Mouse (Mus musculus) forebrain, embryonic 13.5 days (tissue): ENCODE results near the gene Prdm8. TPM values are rescaled to one million over a fixed set of nuclear protein-coding genes. Genes with fewer than 3 reads are reported as not detected.
A peak's percentile ranks its signal among the peaks of the same experiment; 100 is the strongest.

Experiments
- ATAC-seq: fragments of 200-750 bp; cut with Nextera tagmentation; 2 replicates; pipeline ENCODE4 v1.8.0; 2017
- H3K27ac ChIP-seq: fragments of 300-500 bp; sonication (generic); 2 replicates; pipeline ENCODE4 v1.5.1; 2015; ENCODE audit warnings: inconsistent platforms, mild to moderate bottlenecking, moderate library complexity
- H3K27me3 ChIP-seq: fragments of 300-500 bp; sonication (generic); 2 replicates; pipeline ENCODE4 v1.6.1; 2015; ENCODE audit warnings: mild to moderate bottlenecking, inconsistent platforms
- H3K36me3 ChIP-seq: fragments of 300-500 bp; sonication (generic); 2 replicates; pipeline ENCODE4 v1.6.1; 2015; ENCODE audit warnings: mild to moderate bottlenecking, inconsistent platforms; ENCODE audit not compliant: poor library complexity, severe bottlenecking
- H3K4me1 ChIP-seq: fragments of 300-500 bp; sonication (generic); 2 replicates; pipeline ENCODE4 v1.6.1; 2015; ENCODE audit warnings: inconsistent platforms
- H3K4me2 ChIP-seq: fragments of 300-500 bp; sonication (generic); 2 replicates; pipeline ENCODE4 v1.6.1; 2015; ENCODE audit warnings: inconsistent platforms, mild to moderate bottlenecking, moderate library complexity
- H3K4me3 ChIP-seq: fragments of 300-500 bp; sonication (generic); 2 replicates; pipeline ENCODE4 v1.5.1; 2015; ENCODE audit warnings: mild to moderate bottlenecking, inconsistent platforms
- H3K9ac ChIP-seq: fragments of 300-500 bp; sonication (generic); 2 replicates; pipeline ENCODE4 v1.6.1; 2015; ENCODE audit warnings: mild to moderate bottlenecking, inconsistent platforms
- H3K9me3 ChIP-seq: fragments of 300-500 bp; sonication (generic); replicated peaks from 2 replicates; pipeline ENCODE4 v1.6.1; 2016; ENCODE audit warnings: inconsistent platforms
- WGBS: fragments of 180-500 bp; shearing (Covaris S2); methylation state at CpG from one replicate; pipeline ENCODE4 v1.1.7; 2015; 5-methylcytosine and 5-hydroxymethylcytosine counted together
- polyA plus RNA-seq: library from polyadenylated mRNA; unstranded; fragments of >200 nt; fragmentation: Nextera tagmentation; extraction: Ambion mirVana; gene quantifications from 2 replicates; pipeline ENCODE4 v1.2.1, GENCODE M21; 2015

The Prdm8 gene
- polyA plus RNA-seq, 1 experiment from 2014 or later: 4.2 TPM

DNA sequence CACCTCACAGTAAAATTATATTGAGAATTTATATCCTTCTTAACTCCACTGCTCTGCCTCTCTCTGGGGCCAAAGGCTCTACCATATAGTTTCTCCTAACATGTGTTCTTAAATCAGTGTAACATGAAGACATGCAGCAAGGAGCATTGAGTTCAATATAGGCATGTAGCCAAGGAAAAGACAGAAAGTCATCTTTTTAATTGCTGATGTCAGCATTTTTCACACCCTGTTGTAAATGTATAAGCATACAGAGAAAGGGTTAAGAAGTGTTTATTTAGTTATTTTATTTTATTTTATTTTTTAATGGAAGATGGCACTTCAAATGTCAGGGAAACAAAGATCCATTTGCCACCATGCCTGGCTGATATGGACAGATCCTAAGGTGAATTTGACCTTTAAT is 6.7 kb downstream of the Prdm8 start:
- Histone ChIP-seq H3K4me2 (no peak overlapping the region), H3K36me3 (no peaks in the 10 kb centered on the region), H3K9ac (no peak overlapping the region), H3K27me3 (peaks cover 88% of the 10 kb centered on the region), H3K27ac (no peak overlapping the region), H3K9me3 (no peaks in the 10 kb centered on the region), H3K4me3 (no peak overlapping the region), H3K4me1 (peaks cover 36% of the 10 kb centered on the region)
- ATAC-seq: no peak

DNA sequence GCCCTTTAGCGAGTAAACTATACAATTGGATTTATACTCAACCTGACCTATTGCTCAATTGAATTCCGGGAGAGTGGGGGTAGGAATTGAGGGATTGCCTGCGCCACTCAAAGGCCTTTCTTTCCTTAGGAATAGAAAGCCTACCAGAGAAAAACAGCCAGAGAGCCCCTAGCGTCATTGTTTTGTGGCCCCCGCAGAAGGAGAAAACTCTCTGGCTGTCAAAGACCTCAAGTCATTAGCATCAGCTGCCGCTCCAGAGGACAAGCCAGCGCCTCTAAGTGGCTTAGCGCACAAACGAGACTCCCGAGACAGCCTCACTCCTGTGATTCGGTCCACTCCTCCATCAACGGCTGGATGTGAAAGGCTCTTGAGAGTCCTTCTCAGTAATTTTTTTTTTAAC is 12.6 kb downstream of the Prdm8 start:
- no peak overlapping the region for H3K27ac ChIP-seq
- WGBS: 1% methylated on average over 12 of the region's 12 CpGs

DNA sequence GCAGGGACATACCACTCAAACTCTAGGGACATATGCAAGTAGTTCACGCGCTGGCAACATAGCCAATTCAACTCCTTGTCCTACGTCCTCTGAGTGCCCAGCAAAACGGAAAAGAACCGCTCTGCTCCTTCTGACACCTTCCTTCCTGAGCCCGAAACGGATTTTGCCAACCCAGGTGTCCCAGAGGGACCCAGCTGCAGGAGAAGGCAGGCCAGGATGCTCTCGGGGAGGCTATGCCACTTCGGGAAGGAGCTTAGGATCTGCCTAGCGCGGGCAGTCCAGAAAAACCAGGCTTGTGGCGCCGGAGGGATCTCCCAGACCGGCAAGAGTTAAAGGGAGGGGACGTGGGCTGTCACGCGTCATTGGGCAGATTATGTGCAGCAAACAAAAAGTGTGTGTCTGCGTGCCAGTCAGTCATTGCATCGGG is 13.5 kb downstream of the Prdm8 start:
- Histone ChIP-seq H3K36me3 (no peaks in the 10 kb centered on the region), H3K27me3 (peaks cover 92% of the 10 kb centered on the region), H3K9me3 (no peaks in the 10 kb centered on the region), H3K4me1 (peaks cover 42% of the 10 kb centered on the region), H3K4me3 (peak overlapping the region; percentile 56), H3K4me2 (peak overlapping the region; percentile 89), H3K9ac (peak overlapping the region; percentile 69), H3K27ac (peak overlapping the region; percentile 67; the same call in 1 of the 2 replicates)
- under 1% methylated on average over 19 of the region's 19 CpGs for WGBS
- peak; percentile 60 for ATAC-seq

More for the DNA sequence above, 12.6 kb downstream of the Prdm8 start:
- H3K36me3 ChIP-seq: no peaks in the 10 kb centered on the region
- H3K9ac ChIP-seq: 0 out of 2 replicates have a peak overlapping the region, but pooled peaks have one; percentile 18
- H3K4me3 ChIP-seq: peak overlapping the region; percentile 56
- peak overlapping the region; percentile 89 for H3K4me2 ChIP-seq
- no peaks in the 10 kb centered on the region for H3K9me3 ChIP-seq
- peaks cover 36% of the 10 kb centered on the region for H3K4me1 ChIP-seq
- peaks cover 91% of the 10 kb centered on the region for H3K27me3 ChIP-seq
- no peak for ATAC-seq

DNA sequence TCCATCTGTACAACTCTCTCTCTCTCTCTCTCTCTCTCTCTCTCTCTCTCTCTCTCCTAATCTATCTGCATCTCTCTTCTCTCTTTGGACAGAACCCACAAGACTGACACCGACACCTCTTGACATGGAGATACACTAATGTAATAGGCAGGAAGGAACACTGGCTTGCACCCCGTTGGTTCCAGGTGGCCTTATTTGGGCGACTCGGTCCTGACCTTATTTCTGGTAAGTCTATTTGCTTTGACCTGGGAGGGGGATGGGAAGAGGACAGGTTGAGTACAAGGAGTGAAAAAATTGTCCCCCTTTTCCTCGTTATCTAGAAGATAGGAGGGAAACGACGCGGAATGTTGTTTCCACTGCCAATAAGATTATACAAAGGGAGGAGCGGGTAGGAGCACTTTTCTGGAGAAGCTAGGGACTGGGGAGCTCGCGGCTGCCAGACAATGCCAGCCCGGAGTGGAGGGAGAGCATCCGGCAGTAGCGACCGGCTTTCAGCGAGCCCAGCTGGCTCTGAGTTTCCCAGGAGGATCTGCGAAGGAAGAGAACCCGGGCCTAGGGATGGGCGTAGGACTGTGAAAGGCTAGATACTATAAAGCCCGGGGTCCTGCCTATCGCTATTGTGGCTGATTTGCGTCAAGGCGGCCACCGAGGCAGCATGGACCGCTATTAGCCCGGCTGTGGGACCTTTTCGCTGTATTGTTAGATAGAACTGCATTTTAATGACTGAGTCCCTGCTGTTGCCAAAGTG is 14.1 kb downstream of the Prdm8 start:
- WGBS: under 1% methylated on average over 27 of the region's 27 CpGs
- Histone ChIP-seq H3K4me1 (peaks cover 46% of the 10 kb centered on the region), H3K27ac (peak overlapping the region; percentile 67), H3K27me3 (peaks cover 92% of the 10 kb centered on the region), H3K4me3 (peak overlapping the region; percentile 56), H3K9me3 (no peaks in the 10 kb centered on the region), H3K9ac (peak overlapping the region; percentile 69), H3K36me3 (no peaks in the 10 kb centered on the region), H3K4me2 (peak overlapping the region; percentile 89)
- ATAC-seq: peak; percentile 33

DNA sequence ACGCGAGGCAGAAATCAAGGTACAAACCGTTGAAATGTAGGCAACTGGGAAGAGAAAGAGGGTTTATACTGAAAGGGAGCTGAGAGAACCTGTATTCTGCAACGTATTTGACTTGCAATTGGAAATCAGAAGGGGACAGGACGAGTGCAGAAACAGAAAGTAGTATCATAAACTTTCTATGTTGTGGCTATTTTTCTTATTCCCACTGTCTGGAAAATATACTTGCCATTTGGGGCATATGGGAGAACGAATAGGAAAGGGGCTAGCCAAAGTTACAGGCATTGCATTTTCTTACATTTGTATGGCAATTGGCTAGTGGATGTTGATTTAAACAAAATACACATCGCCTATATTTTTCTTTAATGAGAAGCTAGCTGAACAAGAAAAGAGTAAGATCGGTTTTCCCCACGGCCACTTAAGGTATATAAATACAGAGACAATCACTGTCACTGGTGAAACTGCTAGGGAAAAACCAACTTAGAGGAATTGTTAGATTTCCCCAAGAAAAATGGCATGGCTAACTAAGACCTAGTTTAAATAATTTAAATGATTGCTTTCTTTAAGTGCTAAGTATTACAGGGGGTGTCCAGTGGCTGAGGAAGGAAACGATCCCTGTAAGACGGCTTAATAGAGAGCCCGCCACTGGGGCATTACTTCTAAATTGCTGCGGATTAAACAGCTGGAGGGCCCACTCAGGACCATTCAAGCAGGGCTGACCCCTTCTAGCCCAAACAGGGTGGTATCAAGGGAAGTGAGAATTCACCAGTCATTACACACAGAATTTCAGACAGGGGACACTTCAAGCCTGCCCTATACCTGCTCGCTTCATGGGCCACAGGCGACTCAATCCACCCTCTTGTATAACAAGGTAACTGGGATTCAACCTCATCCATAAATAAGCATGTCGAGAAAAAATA is 14.9 kb downstream of the Prdm8 start:
- ATAC-seq: no peak
- Histone ChIP-seq H3K27ac (peak overlapping the region; percentile 67; the same call in 1 of the 2 replicates), H3K4me1 (peaks cover 52% of the 10 kb centered on the region), H3K9ac (peak overlapping the region; percentile 69), H3K4me3 (peak overlapping the region; percentile 56), H3K4me2 (peak overlapping the region; percentile 89), H3K36me3 (no peaks in the 10 kb centered on the region), H3K9me3 (no peaks in the 10 kb centered on the region), H3K27me3 (peaks cover 93% of the 10 kb centered on the region)
- WGBS: 1% methylated on average over 16 of the region's 16 CpGs

DNA sequence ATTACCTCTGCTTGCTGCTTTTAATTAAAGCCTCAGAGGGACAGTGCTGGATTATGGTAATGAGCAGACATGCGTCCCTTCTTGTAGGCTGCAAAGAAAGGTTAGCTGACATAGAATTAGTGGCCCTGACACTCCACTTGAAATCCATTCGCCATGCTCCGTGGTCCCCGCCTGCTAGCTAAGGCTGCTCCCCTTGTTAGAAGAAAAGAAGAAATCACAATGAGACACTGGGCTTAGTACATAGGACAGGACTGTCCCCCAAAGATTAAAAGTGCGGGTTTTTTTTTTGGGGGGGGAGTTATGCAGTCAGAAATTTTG is 15.6 kb downstream of the Prdm8 start:
- H3K4me2 ChIP-seq: peak overlapping the region; percentile 89
- H3K4me1 ChIP-seq: peaks cover 52% of the 10 kb centered on the region
- H3K9ac ChIP-seq: peak overlapping the region; percentile 69
- H3K4me3 ChIP-seq: peak overlapping the region; percentile 56
- WGBS: 2% methylated on average over 5 of the region's 5 CpGs
- no peak overlapping the region for H3K27ac ChIP-seq
- H3K9me3 ChIP-seq: no peaks in the 10 kb centered on the region
- no peak for ATAC-seq
- no peaks in the 10 kb centered on the region for H3K36me3 ChIP-seq
- peaks cover 95% of the 10 kb centered on the region for H3K27me3 ChIP-seq

DNA sequence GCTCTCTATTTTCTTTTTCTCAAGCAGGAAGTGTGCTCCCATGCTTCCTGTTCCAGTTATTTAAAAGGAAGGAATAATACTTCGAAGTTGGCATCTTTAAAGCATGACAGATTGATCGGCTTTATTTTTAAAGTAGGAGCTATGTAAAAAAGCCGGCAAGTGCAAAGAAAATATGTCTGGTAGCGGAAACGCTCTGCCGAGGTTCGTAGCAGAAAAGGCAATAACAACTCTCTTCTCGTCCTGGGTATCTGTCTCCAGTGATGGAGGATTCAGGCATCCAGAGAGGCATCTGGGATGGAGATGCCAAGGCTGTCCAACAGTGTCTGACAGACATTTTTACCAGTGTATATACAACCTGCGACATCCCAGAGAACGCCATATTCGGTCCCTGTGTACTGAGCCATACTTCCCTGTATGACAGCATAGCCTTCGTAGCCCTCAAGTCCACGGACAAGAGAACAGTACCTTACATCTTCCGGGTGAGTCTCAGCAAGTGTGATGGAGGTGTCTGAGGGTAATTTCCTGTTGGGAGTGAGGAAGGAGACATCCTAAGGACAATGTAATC is 16.1 kb downstream of the Prdm8 start:
- Histone ChIP-seq H3K36me3 (no peaks in the 10 kb centered on the region), H3K27me3 (peaks cover 96% of the 10 kb centered on the region), H3K4me3 (peak overlapping the region; percentile 56), H3K4me1 (peaks cover 52% of the 10 kb centered on the region), H3K4me2 (peak overlapping the region; percentile 89), H3K9ac (peak overlapping the region; percentile 69), H3K9me3 (no peaks in the 10 kb centered on the region), H3K27ac (no peak overlapping the region)
- WGBS: 1% methylated on average over 14 of the region's 14 CpGs
- ATAC-seq: no peak

DNA sequence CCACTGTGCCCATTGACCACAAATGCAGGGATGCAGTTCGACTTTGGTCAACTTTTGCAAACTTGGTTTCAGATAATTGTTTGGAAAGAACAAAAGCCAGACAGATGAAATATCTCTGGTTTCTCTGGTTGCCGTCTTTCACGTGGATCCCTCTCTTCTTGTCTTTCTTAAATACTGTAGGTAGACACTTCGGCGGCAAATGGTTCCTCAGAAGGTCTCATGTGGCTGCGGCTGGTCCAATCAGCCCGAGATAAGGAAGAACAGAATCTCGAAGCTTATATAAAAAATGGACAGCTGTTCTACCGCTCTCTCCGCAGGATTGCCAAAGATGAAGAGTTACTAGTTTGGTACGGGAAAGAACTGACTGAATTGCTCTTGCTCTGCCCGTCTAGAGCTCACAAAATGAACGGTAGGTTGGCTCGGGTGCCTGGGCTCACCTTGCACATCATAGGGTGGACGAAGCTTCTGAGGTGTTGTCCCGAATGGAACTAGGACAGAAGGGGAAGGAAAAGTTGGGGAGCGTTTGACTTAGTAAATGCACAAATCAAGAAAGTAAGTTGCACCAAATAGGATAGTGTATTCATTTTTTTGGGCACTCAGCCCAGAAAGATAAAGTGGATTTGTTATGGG is 17.4 kb downstream of the Prdm8 start:
- ATAC-seq: no peak
- H3K36me3 ChIP-seq: no peaks in the 10 kb centered on the region
- H3K9ac ChIP-seq: no peak overlapping the region
- no peaks in the 10 kb centered on the region for H3K9me3 ChIP-seq
- H3K4me3 ChIP-seq: peak overlapping the region; percentile 56
- peaks cover 55% of the 10 kb centered on the region for H3K4me1 ChIP-seq
- peak overlapping the region; percentile 89 for H3K4me2 ChIP-seq
- peaks cover 96% of the 10 kb centered on the region for H3K27me3 ChIP-seq
- WGBS: 2% methylated on average over 17 of the region's 17 CpGs
- no peak overlapping the region for H3K27ac ChIP-seq

DNA sequence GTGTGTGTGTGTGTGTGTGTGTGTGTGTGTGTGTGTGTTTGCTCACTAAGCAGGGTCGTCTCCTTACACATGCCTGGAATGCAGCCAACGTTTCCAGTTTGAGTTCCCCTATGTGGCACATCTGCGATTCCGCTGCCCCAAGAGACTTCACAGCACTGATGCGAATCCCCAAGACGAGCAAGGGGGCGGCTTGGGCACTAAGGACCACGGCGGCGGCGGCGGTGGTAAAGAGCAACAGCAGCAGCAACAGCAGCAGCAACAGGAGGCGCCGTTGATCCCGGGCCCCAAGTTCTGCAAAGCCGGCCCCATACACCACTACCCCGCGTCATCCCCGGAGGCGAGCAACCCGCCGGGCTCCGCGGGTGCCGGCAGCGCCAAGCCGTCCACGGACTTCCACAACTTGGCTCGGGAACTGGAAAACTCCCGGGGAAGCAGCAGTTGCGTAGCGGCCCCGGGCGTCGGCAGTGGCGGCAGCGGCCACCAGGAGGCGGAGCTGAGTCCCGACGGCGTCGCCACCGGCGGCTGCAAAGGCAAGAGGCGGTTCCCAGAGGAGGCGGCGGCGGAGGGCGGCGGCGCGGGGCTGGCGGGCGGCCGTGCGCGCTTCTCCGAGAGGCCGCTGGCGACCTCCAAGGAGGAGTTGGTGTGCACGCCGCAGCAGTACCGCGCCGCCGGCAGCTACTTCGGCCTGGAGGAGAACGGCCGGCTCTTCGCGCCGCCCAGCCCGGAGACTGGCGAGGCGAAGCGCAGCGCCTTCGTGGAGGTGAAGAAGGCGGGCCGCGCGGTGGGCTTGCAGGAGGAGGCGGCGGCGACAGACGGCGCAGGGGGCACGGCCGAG is 18.2 kb downstream of the Prdm8 start:
- no peaks in the 10 kb centered on the region for H3K36me3 ChIP-seq
- H3K9me3 ChIP-seq: no peaks in the 10 kb centered on the region
- peak overlapping the region; percentile 89 for H3K4me2 ChIP-seq
- peak; percentile 72 for ATAC-seq
- under 1% methylated on average over 73 of the region's 89 CpGs for whole genome bisulfite sequencing
- H3K27me3 ChIP-seq: peaks cover 96% of the 10 kb centered on the region
- peak overlapping the region; percentile 14 for H3K27ac ChIP-seq
- peak overlapping the region; percentile 56 for H3K4me3 ChIP-seq
- H3K9ac ChIP-seq: peak overlapping the region; percentile 69
- peaks cover 55% of the 10 kb centered on the region for H3K4me1 ChIP-seq

DNA sequence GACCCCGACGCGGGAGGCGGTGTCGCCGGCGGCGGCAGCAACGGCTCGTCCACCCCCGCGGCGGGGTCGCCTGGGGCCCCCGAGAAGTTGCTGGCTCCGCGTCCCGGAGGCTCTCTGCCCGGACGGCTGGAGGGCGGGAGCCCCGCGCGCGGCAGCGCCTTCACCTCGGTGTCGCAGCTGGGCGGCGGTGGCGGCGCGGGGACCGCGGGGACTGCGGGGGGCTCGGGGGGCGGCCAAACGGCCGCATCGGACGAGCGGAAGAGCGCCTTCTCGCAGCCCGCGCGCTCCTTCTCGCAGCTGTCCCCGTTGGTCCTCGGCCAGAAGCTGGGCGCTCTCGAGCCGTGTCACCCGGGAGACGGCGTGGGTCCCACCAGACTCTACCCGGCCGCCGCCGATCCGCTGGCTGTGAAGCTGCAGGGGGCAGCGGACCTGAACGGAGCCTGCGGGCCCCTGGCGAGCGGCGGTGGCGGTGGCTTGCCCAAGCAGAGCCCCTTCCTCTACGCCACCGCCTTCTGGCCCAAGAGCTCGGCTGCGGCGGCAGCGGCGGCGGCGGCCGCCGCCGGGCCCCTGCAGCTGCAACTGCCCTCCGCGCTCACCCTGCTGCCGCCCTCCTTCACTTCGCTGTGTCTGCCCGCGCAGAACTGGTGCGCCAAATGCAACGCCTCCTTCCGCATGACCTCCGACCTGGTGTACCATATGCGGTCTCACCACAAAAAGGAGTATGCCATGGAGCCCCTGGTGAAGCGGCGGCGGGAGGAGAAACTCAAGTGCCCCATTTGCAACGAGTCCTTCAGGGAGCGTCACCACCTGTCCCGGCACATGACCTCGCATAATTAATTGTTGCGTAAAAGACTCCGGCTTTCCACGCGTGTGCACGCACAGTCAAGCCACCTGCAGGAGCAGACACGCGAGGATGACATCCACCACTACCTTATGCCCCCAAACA is 19.1 kb downstream of the Prdm8 start:
- under 1% methylated on average over 52 of the region's 106 CpGs for WGBS
- Histone ChIP-seq H3K4me2 (peak overlapping the region; percentile 89), H3K4me1 (peaks cover 47% of the 10 kb centered on the region), H3K36me3 (no peaks in the 10 kb centered on the region), H3K4me3 (peak overlapping the region; percentile 56), H3K27me3 (peaks cover 96% of the 10 kb centered on the region), H3K27ac (peak overlapping the region; percentile 14; the same call in 1 of the 2 replicates), H3K9ac (peak overlapping the region; percentile 69), H3K9me3 (no peaks in the 10 kb centered on the region)
- peak; percentile 34 for ATAC-seq
